Mouse (Mus musculus) cerebellum, adult 2 months (tissue): ENCODE measurements around the gene Ldb2.

Experiments
- CTCF ChIP-seq: fragments of 200-500 bp; IDR thresholded peaks from 2 replicates; pipeline ENCODE4 v1.5.1; 2011; ENCODE audit warnings: low read depth, mild to moderate bottlenecking, control low read depth, low read length, moderate library complexity, borderline replicate concordance; ENCODE audit not compliant: insufficient read depth
- POLR2A ChIP-seq: fragments of 200-500 bp; IDR thresholded peaks from 2 replicates; pipeline ENCODE4 v1.6.1; 2011; ENCODE audit warnings: low read length, control low read depth, borderline replicate concordance; ENCODE audit not compliant: insufficient read depth

DNA sequence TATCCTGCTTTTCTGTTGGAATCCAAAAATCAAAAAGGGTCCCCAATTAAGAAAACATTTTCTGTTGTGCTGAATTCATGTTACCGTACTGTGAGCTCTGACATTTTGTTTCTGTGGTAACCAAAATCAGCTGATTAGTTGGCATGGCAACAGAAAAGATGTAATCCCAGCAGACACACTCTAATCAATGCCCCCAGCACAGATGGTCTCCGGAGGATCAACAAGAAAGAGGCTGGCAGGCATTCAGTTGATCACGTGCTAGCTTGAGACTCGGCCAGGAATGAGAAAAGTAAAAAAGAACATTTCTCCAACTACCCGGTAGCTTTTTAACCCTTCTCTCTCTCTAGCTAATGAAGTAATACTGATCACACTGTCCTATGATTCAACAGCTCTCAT lies 261.5 kb downstream of the Ldb2 start:
- TF ChIP-seq CTCF = no peak
- TF ChIP-seq POLR2A = no peak
